18 mouse cellular contexts compared by ENCODE assay signal in genomic region chr6:110755921-110756320, GRCm38 (mm10).
DNase-seq lines count a peak whose midpoint lies in the region; ATAC-seq and TF ChIP-seq lines count a peak whose summit lies in the region.
"Had no signal": no experiment of that assay in that cellular context is flagged by ENCODE, and none has a peak within 500 bp of the region (broad histone marks: within the 10 kb centered on the region; RNA-seq: fewer than 3 reads in every experiment).

No protein-coding gene starts in this region.

- DNase-seq in forebrain, postnatal 0 days = no peak
- peak; percentile 13 for DNase-seq in midbrain, embryonic 14.5 days
- DNase-seq in midbrain, postnatal 0 days (ENCODE audit: low spot score) = no peak
- DNase-seq in ovary, adult 18-20 months (ENCODE audit: low spot score) = no peak
- DNase-seq: adrenal gland, postnatal 10 days; cerebellum, adult 18-20 months; cerebellum, adult 9-11 months; cerebellum, postnatal 36 days; gastrocnemius, postnatal 10 days; heart, adult 18-20 months; heart, postnatal 10 days; heart, postnatal 4 days had no signal

- peak; percentile 24; the same call in 1 of the 2 replicates for ATAC-seq in forebrain, embryonic 13.5 days
- no peak for ATAC-seq in forebrain, postnatal 0 days
- no peak for ATAC-seq in midbrain, embryonic 14.5 days (ENCODE audit: low FRiP score, low TSS enrichment)
- ATAC-seq in midbrain, postnatal 0 days (ENCODE audit: low FRiP score) = no peak
- peak; percentile 62 for ATAC-seq in midbrain, embryonic 16.5 days
- ATAC-seq in inflammation-experienced regulatory T-cells, adult 6 months = no peak

- TF ChIP-seq CTCF in forebrain, postnatal 0 days (IDR thresholded peaks at IDR 0.05; ENCODE audit: low read depth) = no peak
- no peak for TF ChIP-seq CTCF in midbrain, postnatal 0 days (IDR thresholded peaks at IDR 0.05)

- H3K9me3 ChIP-seq in forebrain, embryonic 13.5 days (replicated peaks) = no peaks in the 10 kb centered on the region
- no peaks in the 10 kb centered on the region for H3K9me3 ChIP-seq in forebrain, postnatal 0 days (ENCODE audit: low read length)
- H3K9me3 ChIP-seq in midbrain, embryonic 14.5 days (ENCODE audit: control insufficient read depth, low read length) = no peaks in the 10 kb centered on the region
- no peaks in the 10 kb centered on the region for H3K9me3 ChIP-seq in midbrain, postnatal 0 days (ENCODE audit: low read length)
- H3K9me3 ChIP-seq in midbrain, embryonic 16.5 days (replicated peaks; ENCODE audit: control insufficient read depth, low read length, poor library complexity, severe bottlenecking) = no peaks in the 10 kb centered on the region
- H3K9me3 ChIP-seq: embryonic facial prominence, embryonic 10.5 days; heart, embryonic 10.5 days; hindbrain, embryonic 13.5 days had no signal

- no peak overlapping the region for H3K27ac ChIP-seq in forebrain, embryonic 13.5 days
- H3K27ac ChIP-seq in forebrain, postnatal 0 days (ENCODE audit: low read depth, low read length) = no peak overlapping the region
- H3K27ac ChIP-seq in midbrain, embryonic 14.5 days (replicated peaks; ENCODE audit: low read depth, low read length) = no peak overlapping the region
- no peak overlapping the region for H3K27ac ChIP-seq in midbrain, postnatal 0 days (ENCODE audit: low read depth, low read length)
- H3K27ac ChIP-seq in midbrain, embryonic 16.5 days (ENCODE audit: low read length) = no peak overlapping the region
- H3K27ac ChIP-seq: embryonic facial prominence, embryonic 10.5 days; heart, embryonic 10.5 days; hindbrain, embryonic 13.5 days had no signal

- no peak overlapping the region for H3K4me2 ChIP-seq in forebrain, embryonic 13.5 days
- H3K4me2 ChIP-seq in forebrain, postnatal 0 days (ENCODE audit: low read depth) = no peak overlapping the region
- H3K4me2 ChIP-seq in midbrain, embryonic 14.5 days (ENCODE audit: low read length) = no peak overlapping the region
- no peak overlapping the region for H3K4me2 ChIP-seq in midbrain, postnatal 0 days (ENCODE audit: low read depth, low read length, poor library complexity, severe bottlenecking)
- no peak overlapping the region for H3K4me2 ChIP-seq in midbrain, embryonic 16.5 days (ENCODE audit: low read length)
- H3K4me2 ChIP-seq: hindbrain, embryonic 13.5 days had no signal

- no peak overlapping the region for H3K4me3 ChIP-seq in forebrain, embryonic 13.5 days
- H3K4me3 ChIP-seq in forebrain, postnatal 0 days (ENCODE audit: low read depth, low read length) = no peak overlapping the region
- H3K4me3 ChIP-seq in midbrain, embryonic 14.5 days (replicated peaks; ENCODE audit: low read depth, low read length) = no peak overlapping the region
- H3K4me3 ChIP-seq in midbrain, postnatal 0 days (ENCODE audit: low read depth, low read length) = no peak overlapping the region
- H3K4me3 ChIP-seq in midbrain, embryonic 16.5 days (ENCODE audit: low read depth, low read length) = no peak overlapping the region
- H3K4me3 ChIP-seq: embryonic facial prominence, embryonic 10.5 days; heart, embryonic 10.5 days; hindbrain, embryonic 13.5 days had no signal

- no peak overlapping the region for H3K9ac ChIP-seq in forebrain, embryonic 13.5 days
- no peak overlapping the region for H3K9ac ChIP-seq in forebrain, postnatal 0 days
- H3K9ac ChIP-seq in midbrain, embryonic 14.5 days (replicated peaks; ENCODE audit: low read length) = no peak overlapping the region
- H3K9ac ChIP-seq in midbrain, postnatal 0 days (replicated peaks; ENCODE audit: low read length, poor library complexity, severe bottlenecking) = no peak overlapping the region
- no peak overlapping the region for H3K9ac ChIP-seq in midbrain, embryonic 16.5 days (ENCODE audit: low read depth, low read length)
- H3K9ac ChIP-seq: hindbrain, embryonic 13.5 days had no signal

- H3K4me1 ChIP-seq in forebrain, embryonic 13.5 days = no peaks in the 10 kb centered on the region
- no peaks in the 10 kb centered on the region for H3K4me1 ChIP-seq in forebrain, postnatal 0 days (ENCODE audit: insufficient read depth)
- no peaks in the 10 kb centered on the region for H3K4me1 ChIP-seq in midbrain, embryonic 14.5 days (ENCODE audit: control insufficient read depth, insufficient read depth, low read length)
- H3K4me1 ChIP-seq in midbrain, postnatal 0 days (ENCODE audit: insufficient read depth, low read length) = no peaks in the 10 kb centered on the region
- no peaks in the 10 kb centered on the region for H3K4me1 ChIP-seq in midbrain, embryonic 16.5 days (ENCODE audit: control insufficient read depth, insufficient read depth, low read length)
- H3K4me1 ChIP-seq: embryonic facial prominence, embryonic 10.5 days; heart, embryonic 10.5 days; hindbrain, embryonic 13.5 days had no signal

- no peaks in the 10 kb centered on the region for H3K27me3 ChIP-seq in forebrain, embryonic 13.5 days
- H3K27me3 ChIP-seq in forebrain, postnatal 0 days (ENCODE audit: insufficient read depth, low read length) = no peaks in the 10 kb centered on the region
- H3K27me3 ChIP-seq in midbrain, embryonic 14.5 days (ENCODE audit: control insufficient read depth, insufficient read depth, low read length) = no peaks in the 10 kb centered on the region
- no peaks in the 10 kb centered on the region for H3K27me3 ChIP-seq in midbrain, postnatal 0 days (ENCODE audit: insufficient read depth, low read length)
- H3K27me3 ChIP-seq in midbrain, embryonic 16.5 days (ENCODE audit: control insufficient read depth, insufficient read depth, low read depth, low read length) = no peaks in the 10 kb centered on the region
- H3K27me3 ChIP-seq: hindbrain, embryonic 13.5 days had no signal

- 69% methylated on average over 5 of the region's 5 CpGs for WGBS in forebrain, embryonic 13.5 days
- WGBS in forebrain, postnatal 0 days = 77% methylated on average over 5 of the region's 5 CpGs
- 81% methylated on average over 5 of the region's 5 CpGs for whole genome bisulfite sequencing in midbrain, embryonic 14.5 days
- WGBS in midbrain, postnatal 0 days = 69% methylated on average over 5 of the region's 5 CpGs
- 70% methylated on average over 5 of the region's 5 CpGs for WGBS in midbrain, embryonic 16.5 days

- no peaks in the 10 kb centered on the region for H3K36me3 ChIP-seq in forebrain, embryonic 13.5 days (ENCODE audit: poor library complexity, severe bottlenecking)
- no peaks in the 10 kb centered on the region for H3K36me3 ChIP-seq in forebrain, postnatal 0 days (ENCODE audit: insufficient read depth)
- no peaks in the 10 kb centered on the region for H3K36me3 ChIP-seq in midbrain, embryonic 14.5 days (ENCODE audit: control insufficient read depth, insufficient read depth, low read length)
- H3K36me3 ChIP-seq in midbrain, postnatal 0 days (ENCODE audit: insufficient read depth, low read length) = no peaks in the 10 kb centered on the region
- no peaks in the 10 kb centered on the region for H3K36me3 ChIP-seq in midbrain, embryonic 16.5 days (ENCODE audit: control insufficient read depth, insufficient read depth, low read length)
- H3K36me3 ChIP-seq: embryonic facial prominence, embryonic 10.5 days; heart, embryonic 10.5 days; hindbrain, embryonic 13.5 days had no signal

Comparison
In these comparisons a context has a peak if more than half of its experiments do, and no peak if none do; other contexts are left out.
1. ATAC-seq: peak in forebrain, embryonic 13.5 days (single experiment) and midbrain, embryonic 16.5 days (single experiment); none in forebrain, postnatal 0 days (single experiment), midbrain, embryonic 14.5 days (single experiment), midbrain, postnatal 0 days (single experiment) and inflammation-experienced regulatory T-cells, adult 6 months (single experiment).